Mouse (Mus musculus) bone marrow macrophage, adult 2 months (primary cell): ENCODE measurements around the gene Vwde.

Experiments
- CTCF ChIP-seq: IDR thresholded peaks from 2 replicates; pipeline ENCODE4 v1.5.1; 2012; ENCODE audit warnings: low read depth, mild to moderate bottlenecking, low read length, moderate library complexity
- POLR2A ChIP-seq: IDR thresholded peaks from 2 replicates; pipeline ENCODE4 v1.6.1; 2012; ENCODE audit warnings: mild to moderate bottlenecking, low read depth, low read length, borderline replicate concordance

DNA sequence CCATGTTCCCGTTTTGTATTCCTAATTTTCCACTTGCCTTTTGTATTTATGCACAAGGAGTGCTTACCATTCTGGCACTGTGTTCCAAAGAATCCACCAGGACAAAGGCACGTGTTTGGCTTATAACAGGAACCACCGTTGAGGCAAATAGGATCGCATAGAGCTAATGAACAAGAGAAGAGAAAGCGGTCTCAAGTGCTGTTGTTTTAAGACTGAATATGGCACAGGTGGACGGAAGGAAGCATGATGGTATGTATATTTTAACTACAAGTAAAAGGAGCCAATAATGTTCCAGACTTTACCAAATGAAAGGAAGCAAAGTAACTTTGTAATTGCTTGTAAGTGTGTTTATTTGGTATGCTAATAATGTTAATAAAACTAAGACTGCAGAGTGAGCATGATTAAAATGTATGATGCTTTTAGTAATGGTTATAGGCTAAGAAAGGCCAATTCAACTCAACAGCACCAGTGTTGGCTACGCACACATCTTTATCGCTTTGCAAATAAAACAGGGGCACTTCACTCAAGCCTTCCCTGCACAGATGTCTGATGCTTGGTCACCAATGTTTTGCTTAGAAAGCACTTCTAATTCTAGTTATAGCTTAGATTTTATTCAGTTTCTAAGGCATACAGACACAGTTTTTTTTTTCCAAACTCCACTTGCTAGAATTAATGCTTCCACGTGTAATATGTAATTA lies 58.4 kb downstream of the Vwde start:
- TF ChIP-seq CTCF (no peak), POLR2A (no peak)
